Mouse (Mus musculus) intestine, embryonic 14.5 days (tissue): ENCODE data around the gene Gm26602. TPM values are rescaled to one million over a fixed set of nuclear protein-coding genes. Genes with fewer than 3 reads are reported as not detected.

Experiments used
- ATAC-seq: fragments of 200-750 bp; cut with Nextera tagmentation; replicated peaks from 2 replicates; pipeline ENCODE4 v1.8.0; 2017; ENCODE audit warnings: low read depth, moderate number of reproducible peaks, moderate TSS enrichment, moderate library complexity; ENCODE audit not compliant: low FRiP score, low TSS enrichment
- DNase-seq: peaks from one replicate; pipeline ENCODE4 v3.0.0-alpha.2; 2018; ENCODE audit warnings: low spot score
- H3K27ac ChIP-seq: fragments of 300-500 bp; sonication (generic); 2 replicates; pipeline ENCODE4 v1.5.1; 2014; ENCODE audit warnings: low read depth, mild to moderate bottlenecking, control low read depth
- H3K27me3 ChIP-seq: fragments of 300-500 bp; sonication (generic); replicated peaks from 2 replicates; pipeline ENCODE4 v1.6.1; 2014; ENCODE audit warnings: low read length, control low read depth; ENCODE audit not compliant: control insufficient read depth, insufficient read depth
- H3K36me3 ChIP-seq: fragments of 300-500 bp; sonication (generic); 2 replicates; pipeline ENCODE4 v1.6.1; 2014; ENCODE audit warnings: low read length, control low read depth; ENCODE audit not compliant: control insufficient read depth, insufficient read depth
- H3K4me1 ChIP-seq: fragments of 300-500 bp; sonication (generic); replicated peaks from 2 replicates; pipeline ENCODE4 v1.6.1; 2014; ENCODE audit warnings: low read length, control low read depth, mixed read lengths; ENCODE audit not compliant: control insufficient read depth, insufficient read depth
- H3K4me2 ChIP-seq: fragments of 300-500 bp; sonication (generic); 2 replicates; pipeline ENCODE4 v1.6.1; 2014; ENCODE audit warnings: low read length
- H3K4me3 ChIP-seq: fragments of 300-500 bp; sonication (generic); 2 replicates; pipeline ENCODE4 v1.5.1; 2014; ENCODE audit warnings: low read depth, low read length, control low read depth, mixed read lengths
- H3K9ac ChIP-seq: fragments of 300-500 bp; sonication (generic); 2 replicates; pipeline ENCODE4 v1.6.1; 2014; ENCODE audit warnings: mild to moderate bottlenecking, low read length
- H3K9me3 ChIP-seq: fragments of 300-500 bp; sonication (generic); 2 replicates; pipeline ENCODE4 v1.6.1; 2016; ENCODE audit warnings: low read length, control low read depth; ENCODE audit not compliant: control insufficient read depth
- WGBS: fragments of 180-500 bp; shearing (Covaris S2); extraction: QIAGEN DNeasy Blood & Tissue Kit; methylation state at CpG from one replicate; pipeline ENCODE4 v1.1.7; 2014; 5-methylcytosine and 5-hydroxymethylcytosine counted together
- polyA plus RNA-seq: library from polyadenylated mRNA; unstranded; fragments of >200 nt; fragmentation: Nextera tagmentation; extraction: Ambion mirVana; gene quantifications from 2 replicates; pipeline ENCODE4 v1.2.1, GENCODE M21; 2014

The Gm26602 gene
- polyA plus RNA-seq, 1 experiment from 2014 or later: not detected

DNA sequence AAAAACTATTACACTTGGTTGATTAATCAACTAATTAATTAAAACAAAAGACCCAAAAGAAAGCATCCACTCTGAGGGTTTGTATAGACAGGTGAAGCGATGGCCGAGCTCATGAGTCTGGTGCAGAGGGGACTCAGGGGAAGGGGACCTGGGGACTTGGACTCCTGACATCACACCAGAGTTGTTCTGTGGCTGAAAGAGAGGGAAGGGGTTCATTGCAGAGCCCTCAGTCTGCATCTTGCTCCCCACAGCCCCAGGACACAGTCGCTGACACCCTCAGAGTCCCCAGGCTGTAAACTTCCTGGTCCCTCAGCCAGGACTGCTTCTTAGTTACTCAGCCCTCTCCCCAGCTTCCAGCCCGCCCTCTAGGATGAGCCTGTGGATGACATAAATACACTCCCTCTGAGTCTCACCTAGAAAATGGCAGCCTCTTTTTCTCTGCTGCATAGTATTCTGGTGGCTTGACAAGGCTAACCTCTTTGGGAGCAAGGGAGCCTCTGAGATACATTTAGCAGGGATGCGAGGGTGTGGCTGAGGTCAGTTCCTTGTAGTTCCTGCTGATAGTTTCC is 7.0 kb downstream of the Gm26602 start:
- peak overlapping the region; percentile 61 for H3K4me3 ChIP-seq
- peaks cover 43% of the 10 kb centered on the region for H3K4me1 ChIP-seq
- H3K27ac ChIP-seq: no peak overlapping the region
- H3K36me3 ChIP-seq: no peaks in the 10 kb centered on the region
- H3K9ac ChIP-seq: no peak overlapping the region
- H3K4me2 ChIP-seq: peak overlapping the region; percentile 85
- peaks cover 52% of the 10 kb centered on the region for H3K27me3 ChIP-seq
- ATAC-seq (no peak), DNase-seq (no peak)
- no peaks in the 10 kb centered on the region for H3K9me3 ChIP-seq
- 67% methylated on average over 5 of the region's 5 CpGs for WGBS

DNA sequence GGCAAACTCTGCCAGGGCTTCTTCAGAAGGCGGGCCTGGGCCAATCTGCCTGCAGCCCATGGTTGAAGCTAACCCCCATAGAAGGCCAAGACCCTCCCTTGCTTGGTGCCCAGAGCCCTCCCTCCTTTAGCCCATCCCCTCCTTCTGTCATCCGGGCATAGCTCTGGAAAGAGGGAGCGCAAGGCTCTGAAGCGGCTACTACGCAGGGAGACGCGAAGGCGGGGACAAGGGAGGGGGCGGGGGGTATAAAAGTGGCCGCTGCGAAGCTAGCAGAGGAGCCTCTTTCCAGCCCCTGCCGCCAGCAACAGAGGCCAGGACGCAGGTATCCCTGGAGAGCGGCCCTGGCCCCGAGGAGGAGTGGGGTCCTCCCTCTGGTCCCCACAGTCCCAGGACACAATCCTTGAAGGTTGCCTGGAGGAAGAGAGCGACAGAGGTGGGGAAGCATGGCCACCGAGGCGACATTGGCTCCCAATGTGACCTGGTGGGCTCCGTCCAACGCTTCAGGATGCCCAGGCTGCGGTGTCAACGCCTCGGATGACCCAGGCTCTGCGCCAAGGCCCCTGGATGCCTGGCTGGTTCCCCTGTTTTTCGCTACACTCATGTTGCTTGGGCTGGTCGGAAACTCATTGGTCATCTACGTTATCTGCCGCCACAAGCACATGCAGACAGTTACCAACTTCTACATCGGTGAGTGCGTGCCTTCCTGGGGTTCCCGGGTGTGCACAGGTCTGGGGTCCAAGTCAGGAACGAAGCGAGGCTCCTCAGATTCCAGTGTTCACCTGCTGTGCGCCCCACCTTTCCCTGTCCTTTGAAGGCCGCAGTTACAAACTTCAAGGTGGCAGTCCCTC is 7.8 kb downstream of the Gm26602 start:
- ATAC-seq (no peak), DNase-seq (no peak)
- H3K4me1 ChIP-seq: peaks cover 43% of the 10 kb centered on the region
- H3K27ac ChIP-seq: no peak overlapping the region
- H3K4me3 ChIP-seq: peak overlapping the region; percentile 15
- peaks cover 57% of the 10 kb centered on the region for H3K27me3 ChIP-seq
- no peaks in the 10 kb centered on the region for H3K9me3 ChIP-seq
- H3K4me2 ChIP-seq: peak overlapping the region; percentile 36
- H3K9ac ChIP-seq: 0 out of 2 replicates have a peak overlapping the region, but pooled peaks have one; percentile 5
- H3K36me3 ChIP-seq: no peaks in the 10 kb centered on the region
- WGBS: 11% methylated on average over 35 of the region's 35 CpGs

DNA sequence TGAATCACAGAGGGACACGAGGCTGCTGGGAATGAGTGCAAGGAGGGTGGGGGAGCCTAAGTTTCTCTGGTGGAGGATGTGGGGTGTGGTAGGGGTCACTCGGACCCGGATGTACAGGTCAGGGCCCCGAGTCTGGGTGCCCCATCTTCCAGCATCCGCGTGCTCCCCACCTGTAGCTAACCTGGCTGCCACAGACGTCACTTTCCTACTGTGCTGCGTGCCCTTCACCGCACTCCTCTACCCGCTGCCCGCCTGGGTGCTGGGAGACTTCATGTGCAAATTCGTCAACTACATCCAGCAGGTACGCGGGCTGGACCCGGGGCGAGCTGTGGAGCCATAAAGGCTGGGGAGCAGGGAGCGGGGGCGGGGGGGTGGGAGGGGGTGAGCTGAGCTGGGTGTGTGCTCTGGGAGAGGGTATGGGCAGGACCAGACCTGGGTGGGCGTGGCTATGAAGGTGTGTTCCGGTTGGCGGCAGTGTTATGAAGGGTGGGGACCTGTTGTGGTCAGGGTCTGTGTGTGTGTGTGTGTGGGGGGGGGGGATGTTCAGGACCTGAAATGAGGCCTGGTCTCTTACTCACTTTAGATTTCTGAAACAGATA is 8.7 kb downstream of the Gm26602 start:
- Histone ChIP-seq H3K36me3 (no peaks in the 10 kb centered on the region), H3K9ac (no peak overlapping the region), H3K27ac (no peak overlapping the region), H3K4me3 (peak overlapping the region; percentile 2; the same call in 1 of the 2 replicates), H3K4me2 (peak overlapping the region; percentile 25), H3K4me1 (peaks cover 41% of the 10 kb centered on the region), H3K27me3 (peaks cover 57% of the 10 kb centered on the region), H3K9me3 (no peaks in the 10 kb centered on the region)
- 3% methylated on average over 21 of the region's 21 CpGs for WGBS
- ATAC-seq (no peak), DNase-seq (peak; percentile 56)

DNA sequence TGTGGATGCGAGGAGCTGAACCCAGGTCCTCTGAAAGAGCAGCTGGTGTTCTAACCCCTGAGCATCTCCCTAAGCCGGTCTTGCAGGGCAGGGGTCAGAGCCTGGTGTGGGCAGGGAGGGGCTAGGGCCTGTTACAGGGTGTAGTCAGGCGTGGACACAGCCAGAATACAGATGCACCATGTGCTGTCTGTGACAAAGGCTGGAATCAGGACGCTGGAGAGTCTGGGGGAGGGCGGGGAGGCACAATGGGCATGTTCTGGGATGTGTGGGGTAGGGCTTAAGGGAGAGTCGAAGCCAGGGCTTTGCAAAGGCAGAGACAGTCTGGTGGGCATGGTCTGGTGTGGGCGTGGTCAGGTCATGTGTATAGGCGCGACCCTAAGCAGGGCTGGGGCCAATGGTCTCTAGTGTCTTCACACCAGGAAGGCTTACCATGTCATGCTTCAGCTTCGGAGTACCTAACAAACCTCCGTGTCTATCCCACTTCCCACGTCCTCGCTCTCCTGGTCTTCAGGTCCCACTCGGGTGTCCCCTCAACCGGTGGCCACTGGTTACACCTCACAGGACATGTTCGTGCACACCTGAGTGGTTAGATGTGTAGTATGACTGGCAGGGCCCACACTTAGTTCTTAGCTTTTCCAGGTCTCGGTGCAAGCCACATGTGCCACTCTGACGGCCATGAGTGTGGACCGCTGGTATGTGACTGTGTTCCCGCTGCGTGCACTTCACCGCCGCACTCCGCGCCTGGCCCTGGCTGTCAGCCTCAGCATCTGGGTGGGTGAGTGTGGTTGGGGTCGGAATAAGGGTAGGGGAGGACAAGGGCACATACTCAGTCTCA is 9.6 kb downstream of the Gm26602 start:
- H3K4me2 ChIP-seq: no peak overlapping the region
- no peaks in the 10 kb centered on the region for H3K9me3 ChIP-seq
- H3K4me1 ChIP-seq: peaks cover 32% of the 10 kb centered on the region
- no peaks in the 10 kb centered on the region for H3K36me3 ChIP-seq
- ATAC-seq: no peak
- H3K27me3 ChIP-seq: peaks cover 57% of the 10 kb centered on the region
- WGBS: 27% methylated on average over 26 of the region's 26 CpGs
- no peak overlapping the region for H3K9ac ChIP-seq
- no peak overlapping the region for H3K4me3 ChIP-seq
- peak; percentile 61 for DNase-seq
- H3K27ac ChIP-seq: no peak overlapping the region

DNA sequence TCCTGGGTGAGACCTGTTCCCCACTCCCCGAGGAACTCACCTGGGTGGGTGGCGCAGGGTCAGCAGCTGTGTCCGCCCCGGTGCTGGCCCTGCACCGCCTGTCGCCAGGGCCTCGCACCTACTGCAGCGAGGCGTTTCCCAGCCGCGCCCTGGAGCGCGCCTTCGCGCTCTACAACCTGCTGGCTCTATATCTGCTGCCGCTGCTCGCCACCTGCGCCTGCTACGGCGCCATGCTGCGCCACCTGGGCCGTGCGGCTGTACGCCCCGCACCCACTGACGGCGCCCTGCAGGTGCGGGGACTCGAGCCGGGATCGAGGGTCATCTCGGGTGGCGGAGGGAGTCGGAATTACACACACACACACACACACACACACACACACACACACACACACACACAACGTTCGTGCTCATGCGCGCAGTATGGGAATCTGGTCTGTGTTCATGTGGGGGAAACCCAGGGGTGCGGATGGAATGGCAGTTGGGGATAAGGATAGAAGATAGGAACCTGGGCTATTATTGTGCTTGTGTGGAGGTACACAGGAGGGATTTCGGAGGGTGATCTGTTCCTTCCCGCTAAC is 10.4 kb downstream of the Gm26602 start, which contains the start of gene R3hdm4:
R3hdm4 (minus strand) TSS at position 251 of the 578 bp plus-strand sequence.
- H3K4me1 ChIP-seq: peaks cover 30% of the 10 kb centered on the region
- no peak within 1 kb of the TSS for H3K27ac ChIP-seq
- no peak for ATAC-seq
- H3K4me2 ChIP-seq: peak within 1 kb of the TSS; percentile 47
- peak within 1 kb of the TSS; percentile 24 for H3K4me3 ChIP-seq
- H3K27me3 ChIP-seq: peaks cover 57% of the 10 kb centered on the region
- H3K36me3 ChIP-seq: no peaks in the 10 kb centered on the region
- peak; percentile 61 for DNase-seq
- 3% methylated on average over 41 of the region's 41 CpGs for WGBS
- no peaks in the 10 kb centered on the region for H3K9me3 ChIP-seq
- H3K9ac ChIP-seq: peak within 1 kb of the TSS; percentile 21; the same call in 1 of the 2 replicates

DNA sequence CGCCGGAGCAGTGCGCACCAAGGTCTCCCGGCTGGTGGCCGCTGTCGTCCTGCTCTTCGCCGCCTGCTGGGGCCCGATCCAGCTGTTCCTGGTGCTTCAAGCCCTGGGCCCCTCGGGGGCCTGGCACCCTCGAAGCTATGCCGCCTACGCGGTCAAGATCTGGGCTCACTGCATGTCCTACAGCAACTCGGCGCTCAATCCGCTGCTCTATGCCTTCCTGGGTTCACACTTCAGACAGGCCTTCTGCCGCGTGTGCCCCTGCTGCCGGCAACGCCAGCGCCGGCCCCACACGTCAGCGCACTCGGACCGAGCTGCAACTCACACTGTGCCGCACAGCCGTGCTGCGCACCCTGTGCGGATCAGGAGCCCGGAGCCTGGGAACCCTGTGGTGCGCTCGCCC is 10.9 kb downstream of the Gm26602 start:
- Histone ChIP-seq H3K9me3 (no peaks in the 10 kb centered on the region), H3K27ac (no peak overlapping the region), H3K4me1 (peaks cover 32% of the 10 kb centered on the region), H3K9ac (peak overlapping the region; percentile 21; the same call in 1 of the 2 replicates), H3K4me3 (peak overlapping the region; percentile 24), H3K4me2 (peak overlapping the region; percentile 47), H3K27me3 (peaks cover 57% of the 10 kb centered on the region), H3K36me3 (no peaks in the 10 kb centered on the region)
- ATAC-seq (no peak), DNase-seq (peak; percentile 74)
- WGBS: 2% methylated on average over 34 of the region's 34 CpGs

DNA sequence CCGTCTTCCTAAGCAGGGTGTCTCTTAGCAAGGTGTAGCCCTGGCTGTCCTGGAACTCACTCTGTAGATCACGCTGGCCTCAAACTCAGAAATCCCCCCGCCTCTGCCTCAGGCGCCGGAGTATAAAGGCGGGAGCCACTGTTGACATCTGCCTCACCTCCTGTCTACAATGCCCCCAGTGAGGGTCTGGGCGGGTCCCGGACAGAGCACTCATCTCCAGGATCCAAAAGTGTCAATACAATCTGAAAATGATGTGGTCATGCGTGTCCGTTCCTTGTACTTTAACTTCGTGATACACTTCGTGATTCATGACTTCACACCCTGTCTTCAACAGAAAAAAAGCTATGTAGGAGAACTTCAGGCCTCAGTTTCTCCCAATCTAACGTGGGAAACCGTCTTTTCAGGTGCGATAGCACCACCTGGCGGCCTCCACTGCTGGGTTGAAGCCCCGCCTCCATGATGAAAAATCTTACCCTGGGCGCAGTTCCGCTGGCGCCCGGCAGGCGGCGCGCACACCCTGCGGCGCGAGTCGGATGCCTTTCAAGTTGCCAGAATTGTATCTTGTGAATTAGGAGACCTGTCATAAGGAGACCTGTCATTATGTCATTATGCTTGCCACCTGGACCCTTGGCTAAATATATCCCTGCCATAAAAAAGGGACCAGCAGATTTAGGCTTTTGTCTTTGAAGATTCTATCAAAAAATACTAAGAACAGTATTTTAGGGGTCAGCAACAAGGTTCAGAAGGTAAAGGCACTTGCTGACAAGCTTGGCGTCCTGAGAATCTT is 14.5 kb downstream of the Gm26602 start:
- Histone ChIP-seq H3K4me3 (no peak overlapping the region; the same call in 1 of the 2 replicates), H3K27me3 (peaks cover 29% of the 10 kb centered on the region), H3K4me1 (peaks cover 27% of the 10 kb centered on the region), H3K36me3 (no peaks in the 10 kb centered on the region), H3K27ac (no peak overlapping the region), H3K9me3 (no peaks in the 10 kb centered on the region), H3K9ac (no peak overlapping the region), H3K4me2 (peak overlapping the region; percentile 88)
- DNase-seq (peak; percentile 96), ATAC-seq (no peak)
- WGBS: 12% methylated on average over 29 of the region's 29 CpGs
